Mouse (Mus musculus) heart, postnatal 0 days (tissue): ENCODE measurements at regions not wholly inside any gene's neighbourhood (a gene's known extent, or its start where the extent isn't known, plus 50 kb on each side); places are given as distances from the start of the nearest gene placed in this dataset.

Source experiments
- CTCF ChIP-seq: IDR thresholded peaks from 2 replicates; pipeline ENCODE4 v1.5.1; 2016; ENCODE audit warnings: antibody characterized with exemption, control low read depth, low read depth
- EP300 ChIP-seq: IDR thresholded peaks from 2 replicates; pipeline ENCODE4 v1.6.1; 2016; ENCODE audit warnings: antibody characterized with exemption, low read depth

DNA sequence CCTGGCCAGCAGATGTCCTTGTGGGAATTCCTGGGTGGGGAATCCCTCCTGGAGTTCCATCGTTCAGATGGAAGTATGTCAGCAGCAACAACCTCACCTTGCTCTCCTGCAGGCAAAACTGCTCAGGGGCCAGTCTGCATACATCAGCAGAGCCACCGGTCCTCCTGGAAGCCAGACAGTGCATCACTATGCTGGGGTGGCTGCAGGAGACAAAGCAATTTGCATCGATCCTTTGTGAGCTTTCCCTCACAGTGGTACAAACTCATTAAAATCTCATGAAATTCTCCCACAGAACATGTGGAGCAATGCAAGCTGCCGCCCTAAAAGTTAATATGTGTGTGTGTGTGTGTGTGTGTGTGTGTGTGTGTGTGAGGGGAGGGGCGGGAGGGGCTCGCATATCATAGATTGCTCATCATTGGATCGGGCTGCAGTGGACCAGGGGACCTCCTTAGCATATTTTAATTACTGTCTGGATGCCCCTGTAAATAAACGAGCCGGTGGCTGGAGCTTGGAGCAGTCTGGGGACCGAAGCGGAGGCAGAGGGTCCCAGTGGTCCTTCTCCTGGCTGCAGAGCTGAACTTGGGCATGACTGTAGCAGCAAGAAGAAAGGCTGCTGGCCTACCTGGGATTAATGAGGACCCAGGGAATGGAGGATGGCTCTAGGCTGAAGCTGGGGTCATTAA, 597.8 kb downstream of the Vrk1 start:
- TF ChIP-seq EP300: no peak
- TF ChIP-seq CTCF: no peak
